ENCODE assay signal across 13 mouse cellular contexts in the genomic region with DNA sequence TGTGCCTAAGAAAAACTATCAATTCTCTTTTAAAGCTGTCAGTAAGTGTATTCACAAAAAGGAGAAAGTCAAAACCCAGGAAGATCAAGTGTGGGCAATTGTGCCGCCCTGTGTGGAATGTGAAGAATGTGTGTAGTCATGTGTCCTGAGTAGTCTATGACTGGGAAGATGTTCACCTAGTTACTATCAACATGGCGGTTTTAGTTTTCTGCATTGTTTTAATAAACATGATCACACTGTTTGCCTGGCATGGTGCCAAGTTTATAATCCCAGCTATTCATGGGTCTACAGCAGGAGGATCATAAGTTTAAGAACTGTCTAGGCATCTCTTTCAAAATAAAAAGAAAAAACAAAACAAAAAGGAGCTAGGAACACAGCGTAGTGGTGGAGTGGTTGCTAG.
DNase-seq lines count a peak whose midpoint lies in the region; ATAC-seq and TF ChIP-seq lines count a peak whose summit lies in the region.
"Had no signal": no experiment of that assay in that cellular context is flagged by ENCODE, and none has a peak within 500 bp of the region (broad histone marks: within the 10 kb centered on the region; RNA-seq: fewer than 3 reads in every experiment).

No protein-coding gene starts in this region.

- 48% methylated on average over 3 of the region's 3 CpGs for WGBS in heart, embryonic 13.5 days
- WGBS in limb, embryonic 14.5 days = 74% methylated on average over 3 of the region's 3 CpGs
- 82% methylated on average over 3 of the region's 3 CpGs for WGBS in limb, embryonic 10.5 days

- no peaks in the 10 kb centered on the region for H3K27me3 ChIP-seq in heart, embryonic 13.5 days (replicated peaks)
- H3K27me3 ChIP-seq in limb, embryonic 14.5 days (ENCODE audit: control insufficient read depth, insufficient read depth, low read length) = no peaks in the 10 kb centered on the region
- no peaks in the 10 kb centered on the region for H3K27me3 ChIP-seq in limb, embryonic 10.5 days (ENCODE audit: low read depth, poor library complexity, severe bottlenecking)
- no peaks in the 10 kb centered on the region for H3K27me3 ChIP-seq in Patski
- H3K27me3 ChIP-seq: neural tube, embryonic 13.5 days had no signal

- peaks cover 14% of the 10 kb centered on the region for H3K4me1 ChIP-seq in heart, embryonic 13.5 days
- no peaks in the 10 kb centered on the region for H3K4me1 ChIP-seq in limb, embryonic 14.5 days (ENCODE audit: control insufficient read depth, insufficient read depth, low read length)
- H3K4me1 ChIP-seq in limb, embryonic 10.5 days = no peaks in the 10 kb centered on the region
- H3K4me1 ChIP-seq: neural tube, embryonic 13.5 days had no signal

- CTCF ChIA-PET in Patski (lab: Charles Lee) = interaction anchor here (0.7 to 1.9 kb wide), 3 partner anchors 33 to 65 kb away, joined by 3 to 5 read pairs (median 3); no protein-coding TSS in a partner anchor

- H3K9ac ChIP-seq in heart, embryonic 13.5 days = no peak overlapping the region
- H3K9ac ChIP-seq in limb, embryonic 14.5 days (ENCODE audit: low read depth, low read length, severe bottlenecking) = no peak overlapping the region
- H3K9ac ChIP-seq: neural tube, embryonic 13.5 days had no signal

- no peak overlapping the region for H3K4me3 ChIP-seq in heart, embryonic 13.5 days
- no peak overlapping the region for H3K4me3 ChIP-seq in limb, embryonic 14.5 days (replicated peaks; ENCODE audit: low read length)
- no peak overlapping the region for H3K4me3 ChIP-seq in limb, embryonic 10.5 days
- H3K4me3 ChIP-seq: layer of hippocampus, adult 2 months; neural tube, embryonic 13.5 days had no signal

- peak; percentile 11 for TF ChIP-seq CTCF in Patski (IDR thresholded peaks at IDR 0.05)

- POLR2A ChIA-PET in Patski (lab: Charles Lee) = no interaction called here

- H3K27ac ChIP-seq in heart, embryonic 13.5 days (replicated peaks) = peak overlapping the region; percentile 42; the same call in 1 of the 2 replicates
- no peak overlapping the region for H3K27ac ChIP-seq in limb, embryonic 14.5 days (replicated peaks; ENCODE audit: low read depth, low read length)
- H3K27ac ChIP-seq in limb, embryonic 10.5 days = no peak overlapping the region
- H3K27ac ChIP-seq: layer of hippocampus, adult 2 months; neural tube, embryonic 13.5 days had no signal

- in situ Hi-C loops in Patski (cut with MboI; ENCODE audit: low pct_unique_long_range_greater_than_20kb) = no loop called here

- H3K9me3 ChIP-seq in heart, embryonic 13.5 days = no peaks in the 10 kb centered on the region
- H3K9me3 ChIP-seq in limb, embryonic 14.5 days (ENCODE audit: control insufficient read depth, low read length) = no peaks in the 10 kb centered on the region
- no peaks in the 10 kb centered on the region for H3K9me3 ChIP-seq in limb, embryonic 10.5 days (replicated peaks)
- H3K9me3 ChIP-seq: neural tube, embryonic 13.5 days had no signal

- H3K36me3 ChIP-seq in heart, embryonic 13.5 days = 0 out of 2 replicates have a peak, but pooled peaks cover 3% of the 10 kb centered on the region
- no peaks in the 10 kb centered on the region for H3K36me3 ChIP-seq in limb, embryonic 14.5 days (ENCODE audit: control insufficient read depth, insufficient read depth, low read length)
- peaks cover 4% of the 10 kb centered on the region; the same call in 1 of the 2 replicates for H3K36me3 ChIP-seq in limb, embryonic 10.5 days
- H3K36me3 ChIP-seq: neural tube, embryonic 13.5 days had no signal

- TF ChIP-seq POLR2A in limb, embryonic 14.5 days (IDR thresholded peaks at IDR 0.05; ENCODE audit: borderline replicate concordance, extremely low read depth, insufficient read depth, insufficient read length) = no peak

- no peak for DNase-seq in heart, adult 18-20 months
- DNase-seq in limb, embryonic 14.5 days (ENCODE audit: low spot score) = peak; percentile 27
- no peak for DNase-seq in limb, embryonic 10.5 days (ENCODE audit: low spot score)
- DNase-seq in 3T3-L1 (ENCODE audit: low read depth, low spot score) (peak; percentile 54), Patski (ENCODE audit: low read depth, low spot score) (peak; percentile 22)
- DNase-seq in gastrocnemius, postnatal 25 days = no peak
- DNase-seq: gastrocnemius, postnatal 14 days; lung, postnatal 14 days; thymus, postnatal 36 days had no signal

- no peak for ATAC-seq in heart, embryonic 13.5 days (ENCODE audit: extremely low read depth, insufficient number of reproducible peaks, low FRiP score, low TSS enrichment)
- no peak for ATAC-seq in limb, embryonic 14.5 days (ENCODE audit: low FRiP score, low read depth)
- ATAC-seq in Patski = peak; percentile 96
- no peak for ATAC-seq in frontal cortex, adult (ENCODE audit: low TSS enrichment)

- H3K4me2 ChIP-seq in heart, embryonic 13.5 days = no peak overlapping the region
- no peak overlapping the region for H3K4me2 ChIP-seq in limb, embryonic 14.5 days (replicated peaks; ENCODE audit: low read depth, low read length, severe bottlenecking)
- H3K4me2 ChIP-seq: neural tube, embryonic 13.5 days had no signal

Comparison
In these comparisons a context has a peak if more than half of its experiments do, and no peak if none do; other contexts are left out.
1. DNase-seq: peak in limb, embryonic 14.5 days (single experiment), 3T3-L1 (single experiment) and Patski (single experiment); none in heart, adult 18-20 months (0 of 2), limb, embryonic 10.5 days (single experiment) and gastrocnemius, postnatal 25 days (single experiment).